Mouse (Mus musculus) CD8-positive naive resting alpha-beta T cell, adult 2 months (primary cell): ENCODE measurements around the gene Fstl3.

ENCODE experiments used
- DNase-seq, 2 experiments: peaks; one replicate each; pipeline ENCODE4 v3.0.0; 2022; ENCODE audit warnings: low read depth in 2 of 2, low spot score in 2 of 2

Gene Fstl3

GRCm38 (mm10) chr10:79783920-79784800 lies 7.1 kb downstream of the Fstl3 start:
- DNase-seq = peak; percentile 39 to 46

- DNase-seq = peak; percentile 71 to 81
These were observed 11.5 kb downstream of the Fstl3 start for GRCm38 (mm10) chr10:79788386-79789158.

DNA sequence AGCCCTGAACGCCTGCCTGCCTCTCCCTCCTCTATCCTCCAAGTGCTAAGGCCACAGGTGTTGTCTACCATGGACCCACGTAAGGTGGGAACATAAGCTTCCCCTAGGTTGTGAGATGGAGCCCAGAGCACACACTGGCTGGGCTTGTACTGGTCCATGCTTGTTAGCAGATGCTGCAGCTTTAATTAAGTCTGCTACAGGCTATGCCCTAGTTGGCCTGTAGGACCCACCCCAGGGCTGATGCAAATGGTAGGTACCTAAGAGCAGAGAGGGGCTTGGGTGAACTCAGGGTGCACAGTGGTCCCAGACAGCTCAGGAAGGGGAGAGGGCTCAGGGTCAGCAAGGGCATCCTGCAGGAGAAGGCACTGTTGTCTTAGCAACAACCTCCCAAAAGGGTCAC lies 12.5 kb downstream of the Fstl3 start:
- no peak for DNase-seq

DNA sequence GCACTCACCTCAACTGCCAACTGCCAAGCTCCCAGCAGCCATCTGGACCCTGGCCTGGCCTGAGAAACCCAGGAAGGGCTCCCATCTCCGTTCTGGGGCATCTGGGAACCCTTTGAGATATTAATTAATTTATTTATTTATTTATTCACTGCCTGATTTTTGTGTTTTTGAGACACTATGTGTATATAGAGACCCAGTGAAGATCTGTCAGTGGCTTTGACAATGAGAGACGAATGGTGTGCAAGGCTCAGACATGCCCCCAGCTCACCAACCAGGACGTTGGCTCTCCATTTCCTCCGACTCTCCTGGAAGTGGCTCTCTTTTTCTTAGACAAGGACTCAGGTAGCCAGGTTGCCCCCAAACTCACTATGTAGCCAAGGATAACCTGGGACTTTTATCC lies 13.8 kb downstream of the Fstl3 start, which contains the start of gene Prss57:
Gene Prss57 (minus strand): TSS at position 101 of the 400 bp plus-strand sequence.
- no peak for DNase-seq

DNA sequence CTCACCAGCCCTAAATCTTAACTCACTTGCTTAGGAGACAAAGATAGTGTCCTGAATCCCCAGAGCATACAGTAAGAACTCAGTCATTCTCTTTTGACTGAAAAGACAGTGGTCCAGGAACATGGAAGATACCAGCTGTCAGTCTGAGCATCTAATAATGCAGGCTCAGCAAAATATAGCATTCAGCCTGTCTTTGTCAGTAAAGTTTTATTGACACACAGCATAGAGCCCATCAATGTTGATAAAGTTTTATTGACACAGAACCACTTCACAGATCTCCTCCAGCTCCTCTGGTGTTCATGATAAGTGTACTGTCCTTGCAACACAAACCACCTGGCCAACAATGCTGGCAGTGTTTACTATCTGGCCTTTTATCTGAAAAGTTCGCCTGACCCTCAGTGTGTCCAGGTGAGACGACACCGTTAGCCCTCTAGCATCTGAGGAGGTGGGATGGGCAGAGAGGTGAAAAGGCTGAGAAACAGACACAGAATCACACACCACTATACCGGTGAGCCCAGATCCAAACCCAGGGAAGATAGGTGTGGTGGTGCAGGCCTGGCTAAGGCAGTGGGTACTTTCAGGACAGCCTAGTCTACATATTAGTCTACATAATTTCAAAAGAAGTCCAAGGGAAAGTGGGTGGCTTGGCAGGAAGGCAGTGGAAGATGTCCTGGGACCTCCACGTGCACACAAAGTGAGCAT lies 15.4 kb downstream of the Fstl3 start:
- no peak for DNase-seq

GRCm38 (mm10) chr10:79793051-79793737 lies 16.1 kb downstream of the Fstl3 start, which contains the start of gene Palm:
Palm (plus strand) TSS chr10:79793572.
- DNase-seq = peak; percentile 65 to 69

DNA sequence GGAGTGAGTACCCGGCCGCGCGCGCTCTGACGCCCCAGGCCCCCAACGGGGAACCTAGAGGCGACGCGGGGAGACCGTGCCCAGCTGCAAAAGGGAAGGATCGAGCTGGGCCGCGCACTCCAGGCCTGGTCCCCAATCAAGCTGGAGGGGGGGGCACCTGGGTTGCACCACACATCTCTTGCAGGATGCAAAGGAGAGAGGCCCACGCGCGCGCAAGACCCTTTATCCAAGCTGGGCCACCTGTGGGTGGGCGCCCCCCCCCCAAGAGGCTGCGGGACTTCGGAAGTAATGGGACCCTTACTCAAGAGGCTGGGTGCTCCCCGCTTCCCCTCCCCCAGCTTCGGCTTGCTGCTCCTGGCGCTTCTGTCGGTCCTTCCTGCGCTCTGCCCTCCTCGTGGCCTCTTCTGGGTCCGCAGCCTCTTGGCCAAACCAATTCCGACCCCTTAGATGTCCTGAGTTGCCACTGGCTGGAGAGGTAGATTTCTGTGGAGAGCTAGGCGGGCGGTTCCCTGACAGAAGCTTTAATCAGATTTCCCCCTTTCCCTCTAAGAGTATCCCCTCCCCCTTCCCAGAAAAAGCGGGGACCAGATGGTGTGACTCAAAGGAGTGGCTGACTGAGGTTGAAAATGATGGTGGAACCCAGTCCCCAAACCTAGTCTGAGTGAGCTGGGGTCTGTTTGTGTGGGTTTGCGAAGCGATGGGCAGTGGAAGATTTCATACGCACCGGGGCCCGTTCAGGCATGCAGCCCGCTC lies 16.8 kb downstream of the Fstl3 start:
- DNase-seq = no peak

DNA sequence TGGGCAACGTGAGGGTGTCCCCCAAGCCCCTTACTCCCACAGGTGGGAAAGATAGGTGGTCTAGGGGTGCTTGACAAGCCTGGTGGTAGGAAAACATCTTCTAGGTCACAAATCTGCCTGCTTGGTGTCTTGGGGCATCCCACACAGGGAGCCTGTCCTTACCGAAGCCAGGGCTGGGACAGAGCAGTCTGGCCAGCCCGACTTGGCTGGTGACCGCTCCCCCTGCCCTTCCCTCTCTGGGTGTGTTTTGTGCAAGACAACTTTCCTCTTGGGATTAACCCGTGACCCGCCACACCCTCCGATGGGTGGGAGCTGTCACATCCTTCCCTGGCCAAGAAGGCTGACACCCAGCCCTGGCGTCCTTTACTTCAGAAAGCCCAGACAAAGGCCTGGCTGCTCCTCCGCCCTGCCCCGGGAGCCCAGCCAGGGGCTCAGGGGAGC lies 17.4 kb downstream of the Fstl3 start:
- no peak for DNase-seq

GRCm38 (mm10) chr10:79795905-79796304 lies 18.8 kb downstream of the Fstl3 start:
- no peak for DNase-seq

GRCm38 (mm10) chr10:79797326-79797725 lies 20.3 kb downstream of the Fstl3 start:
- DNase-seq = no peak

GRCm38 (mm10) chr10:79798289-79798928 lies 21.3 kb downstream of the Fstl3 start:
- no peak for DNase-seq

DNA sequence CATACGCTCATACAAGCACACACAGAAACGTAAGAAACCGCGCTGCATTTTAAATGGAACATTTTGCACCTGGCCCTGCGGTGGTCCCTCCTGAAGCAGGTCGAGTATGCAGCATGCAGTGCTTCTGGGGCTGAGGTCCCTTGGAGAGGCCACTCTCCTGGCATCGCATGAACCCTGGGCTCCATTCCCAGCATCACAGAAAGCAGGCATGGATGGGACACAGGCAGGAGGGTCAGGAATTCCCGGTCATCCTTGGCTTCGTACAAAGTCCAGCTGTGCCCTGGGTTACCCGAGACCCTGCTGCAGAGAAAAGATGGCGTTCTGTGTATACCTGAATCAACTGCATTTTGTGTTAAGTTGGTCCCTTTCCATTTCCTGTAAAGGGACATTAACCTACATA lies 23.4 kb downstream of the Fstl3 start:
- DNase-seq = no peak

GRCm38 (mm10) chr10:79801837-79802236 lies 24.8 kb downstream of the Fstl3 start:
- no peak for DNase-seq

DNA sequence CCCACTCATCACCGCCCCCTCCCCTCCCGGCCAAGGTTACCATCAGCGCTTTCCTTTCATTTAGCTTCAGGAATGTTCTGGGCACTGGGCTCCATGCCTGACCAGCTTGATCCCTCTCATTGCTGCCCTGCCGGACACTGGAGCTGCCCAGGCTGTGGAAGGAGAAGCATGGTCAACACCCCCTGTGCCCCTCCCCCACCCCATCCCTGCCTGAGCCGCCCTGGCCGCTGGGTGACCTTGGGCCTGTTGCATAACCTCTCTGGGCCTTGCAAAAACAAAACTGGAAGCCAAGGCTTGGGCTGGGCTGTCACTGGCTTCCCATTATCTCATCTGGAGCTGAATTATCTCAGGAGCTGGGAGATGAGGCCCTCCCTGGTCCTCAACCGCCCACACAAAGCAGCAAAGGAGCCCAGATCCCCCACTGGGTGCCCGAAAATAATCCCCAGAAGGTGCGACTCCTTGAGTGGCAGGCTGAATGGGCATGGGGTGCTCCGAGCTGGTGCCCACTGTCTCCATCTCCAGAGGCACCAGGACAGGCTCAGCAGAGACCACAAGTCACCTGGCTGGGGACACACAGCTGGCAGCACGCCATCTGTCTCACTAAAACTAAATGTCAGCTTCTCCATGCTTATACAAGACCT lies 25.4 kb downstream of the Fstl3 start:
- no peak for DNase-seq

- no peak for DNase-seq
These were observed 26.7 kb downstream of the Fstl3 start for GRCm38 (mm10) chr10:79803716-79804323.

- no peak for DNase-seq
These were observed 28.6 kb downstream of the Fstl3 start for GRCm38 (mm10) chr10:79805636-79806035.

DNA sequence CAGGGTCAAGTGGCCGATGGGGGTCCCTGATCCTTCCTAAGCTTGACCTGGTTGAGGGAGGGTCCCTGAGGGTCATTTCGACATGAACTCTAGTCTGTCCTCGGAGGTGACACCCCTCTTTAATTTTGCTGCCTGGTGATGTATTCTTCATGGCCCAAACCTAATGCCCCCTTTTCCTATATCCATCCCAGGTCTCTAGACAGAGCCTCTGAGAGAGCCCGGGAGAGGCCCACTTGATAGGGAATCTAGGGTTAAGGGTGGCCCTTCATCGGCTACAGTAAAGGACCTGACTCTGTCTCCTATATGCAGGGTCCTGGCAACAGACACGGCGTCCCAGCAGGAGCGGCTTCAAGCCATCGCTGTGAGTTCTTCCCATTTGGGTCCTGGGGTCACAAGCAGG lies 29.3 kb downstream of the Fstl3 start:
- no peak for DNase-seq

DNA sequence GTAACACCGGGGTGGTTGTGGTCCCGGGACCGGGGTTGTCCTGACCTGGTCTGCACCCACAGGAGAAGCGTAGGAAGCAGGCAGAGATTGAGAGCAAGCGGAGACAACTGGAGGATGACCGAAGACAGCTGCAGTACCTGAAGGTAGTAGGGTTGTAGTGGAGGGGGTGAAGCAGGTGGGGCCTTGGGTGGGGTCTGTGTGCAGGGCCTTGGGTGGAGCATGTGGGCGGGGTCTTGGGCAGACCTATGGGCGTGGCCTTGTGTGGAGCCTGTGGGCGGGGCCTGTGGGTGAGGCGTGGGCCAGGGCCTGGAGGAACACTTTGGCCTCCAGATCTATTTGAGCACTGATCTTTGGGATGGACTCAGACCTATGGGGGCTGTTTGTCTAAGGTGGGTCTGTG lies 29.9 kb downstream of the Fstl3 start:
- no peak for DNase-seq

GRCm38 (mm10) chr10:79807826-79808225 lies 30.8 kb downstream of the Fstl3 start:
- DNase-seq = no peak
